Mouse (Mus musculus): Measurements from ENCODE around the gene Rsad1. TPM values are rescaled to one million over a fixed set of nuclear protein-coding genes. Genes with fewer than 3 reads are reported as not detected.

Rsad1 gene
- polyA plus RNA-seq, 1 experiment from 2014 or later, result 2.0 TPM

- no peak for ATAC-seq
- peaks cover 14% of the 10 kb centered on the region for H3K27me3 ChIP-seq (replicated peaks)
- H3K36me3 ChIP-seq, result no peaks in the 10 kb centered on the region; the same call in 1 of the 2 replicates
- no peak overlapping the region for H3K27ac ChIP-seq
- no peaks in the 10 kb centered on the region for H3K9me3 ChIP-seq (replicated peaks)
- 22% methylated on average over 9 of the region's 9 CpGs for WGBS (ENCODE audit: insufficient replicate concordance)
- no peak overlapping the region for H3K4me3 ChIP-seq
- no peak overlapping the region for H3K9ac ChIP-seq
- no peak overlapping the region for H3K4me2 ChIP-seq
- H3K4me1 ChIP-seq, result 0 out of 2 replicates have a peak, but pooled peaks cover 15% of the 10 kb centered on the region
Measured at GRCm38 (mm10) chr11:94570612-94571011, 21.6 kb upstream of the Rsad1 start.

- 65% methylated on average over 7 of the region's 7 CpGs for WGBS (ENCODE audit: insufficient replicate concordance)
- Histone ChIP-seq H3K4me1 (peaks cover 30% of the 10 kb centered on the region), H3K27ac (no peak overlapping the region), H3K4me2 (no peak overlapping the region), H3K27me3 (replicated peaks) (peaks cover 43% of the 10 kb centered on the region), H3K9ac (no peak overlapping the region), H3K4me3 (no peak overlapping the region), H3K9me3 (replicated peaks) (no peaks in the 10 kb centered on the region), H3K36me3 (no peaks in the 10 kb centered on the region; the same call in 1 of the 2 replicates)
- no peak for ATAC-seq
Measured at GRCm38 (mm10) chr11:94567326-94567725, 18.3 kb upstream of the Rsad1 start.

GRCm38 (mm10) chr11:94566534-94566933 is 17.5 kb upstream of the Rsad1 start:
- ATAC-seq, result 0 out of 2 replicates have a peak, but pooled peaks have one; percentile 24
- WGBS (ENCODE audit: insufficient replicate concordance), result 52% methylated on average over 6 of the region's 6 CpGs
- peaks cover 43% of the 10 kb centered on the region for H3K27me3 ChIP-seq (replicated peaks)

GRCm38 (mm10) chr11:94565151-94565479 is 16.1 kb upstream of the Rsad1 start:
- no peak for ATAC-seq

More at GRCm38 (mm10) chr11:94566534-94566933, 17.5 kb upstream of the Rsad1 start:
- Histone ChIP-seq H3K4me1 (peaks cover 30% of the 10 kb centered on the region), H3K4me2 (no peak overlapping the region), H3K9me3 (replicated peaks) (no peaks in the 10 kb centered on the region), H3K4me3 (no peak overlapping the region), H3K27ac (no peak overlapping the region), H3K36me3 (no peaks in the 10 kb centered on the region; the same call in 1 of the 2 replicates), H3K9ac (no peak overlapping the region)

GRCm38 (mm10) chr11:94564437-94565150 is 15.5 kb upstream of the Rsad1 start, which contains the start of gene Chad:
TSS of gene Chad (plus strand) at chr11:94565047.
- H3K4me3 ChIP-seq, result peak within 1 kb of the TSS; percentile 25
- no peaks in the 10 kb centered on the region for H3K9me3 ChIP-seq (replicated peaks)
- WGBS (ENCODE audit: insufficient replicate concordance), result 3% methylated on average over 35 of the region's 35 CpGs
- no peak within 1 kb of the TSS for H3K27ac ChIP-seq
- peaks cover 43% of the 10 kb centered on the region for H3K27me3 ChIP-seq (replicated peaks)
- H3K9ac ChIP-seq, result no peak within 1 kb of the TSS
- H3K36me3 ChIP-seq, result no peaks in the 10 kb centered on the region; the same call in 1 of the 2 replicates
- H3K4me2 ChIP-seq, result peak within 1 kb of the TSS; percentile 59
- 0 out of 2 replicates have a peak, but pooled peaks have one; percentile 5 for ATAC-seq
- peaks cover 22% of the 10 kb centered on the region for H3K4me1 ChIP-seq

More at GRCm38 (mm10) chr11:94565151-94565479, 16.1 kb upstream of the Rsad1 start:
- Histone ChIP-seq H3K9ac (no peak overlapping the region), H3K4me3 (peak overlapping the region; percentile 25; the same call in 1 of the 2 replicates), H3K36me3 (no peaks in the 10 kb centered on the region; the same call in 1 of the 2 replicates), H3K9me3 (replicated peaks) (no peaks in the 10 kb centered on the region), H3K27me3 (replicated peaks) (peaks cover 43% of the 10 kb centered on the region), H3K27ac (no peak overlapping the region), H3K4me1 (peaks cover 22% of the 10 kb centered on the region), H3K4me2 (peak overlapping the region; percentile 59)
- 21% methylated on average over 16 of the region's 16 CpGs for WGBS (ENCODE audit: insufficient replicate concordance)

GRCm38 (mm10) chr11:94563821-94564220 is 14.8 kb upstream of the Rsad1 start:
- Histone ChIP-seq H3K4me2 (peak overlapping the region; percentile 59), H3K4me1 (peaks cover 22% of the 10 kb centered on the region), H3K4me3 (no peak overlapping the region), H3K27me3 (replicated peaks) (peaks cover 43% of the 10 kb centered on the region), H3K9ac (no peak overlapping the region), H3K27ac (no peak overlapping the region), H3K9me3 (replicated peaks) (no peaks in the 10 kb centered on the region), H3K36me3 (no peaks in the 10 kb centered on the region)
- 28% methylated on average over 5 of the region's 5 CpGs for WGBS (ENCODE audit: insufficient replicate concordance)
- no peak for ATAC-seq

GRCm38 (mm10) chr11:94563383-94563782 is 14.3 kb upstream of the Rsad1 start:
- Histone ChIP-seq H3K4me1 (peaks cover 22% of the 10 kb centered on the region), H3K36me3 (no peaks in the 10 kb centered on the region), H3K4me3 (no peak overlapping the region), H3K4me2 (no peak overlapping the region), H3K9ac (no peak overlapping the region), H3K9me3 (replicated peaks) (no peaks in the 10 kb centered on the region), H3K27ac (no peak overlapping the region), H3K27me3 (replicated peaks) (peaks cover 43% of the 10 kb centered on the region)
- 80% methylated on average over 5 of the region's 5 CpGs for WGBS (ENCODE audit: insufficient replicate concordance)
- no peak for ATAC-seq

GRCm38 (mm10) chr11:94558226-94558625 is 9.2 kb upstream of the Rsad1 start:
- 49% methylated on average over 3 of the region's 3 CpGs for WGBS (ENCODE audit: insufficient replicate concordance)

GRCm38 (mm10) chr11:94550442-94550744 is 1.3 kb upstream of the Rsad1 start:
- no peak overlapping the region for H3K27ac ChIP-seq
- H3K36me3 ChIP-seq, result no peaks in the 10 kb centered on the region
- no peak overlapping the region for H3K4me3 ChIP-seq
- no peaks in the 10 kb centered on the region for H3K9me3 ChIP-seq (replicated peaks)
- no peak overlapping the region for H3K9ac ChIP-seq
- peaks cover 17% of the 10 kb centered on the region for H3K4me1 ChIP-seq
- 60% methylated on average over 5 of the region's 5 CpGs for WGBS (ENCODE audit: insufficient replicate concordance)
- H3K27me3 ChIP-seq (replicated peaks), result no peaks in the 10 kb centered on the region
- ATAC-seq, result no peak
- H3K4me2 ChIP-seq, result no peak overlapping the region

More at GRCm38 (mm10) chr11:94558226-94558625, 9.2 kb upstream of the Rsad1 start:
- Histone ChIP-seq H3K9ac (no peak overlapping the region), H3K9me3 (replicated peaks) (no peaks in the 10 kb centered on the region), H3K4me1 (no peaks in the 10 kb centered on the region), H3K27ac (no peak overlapping the region), H3K36me3 (no peaks in the 10 kb centered on the region), H3K27me3 (replicated peaks) (peaks cover 6% of the 10 kb centered on the region), H3K4me3 (no peak overlapping the region), H3K4me2 (no peak overlapping the region)
- no peak for ATAC-seq

- H3K27me3 ChIP-seq (replicated peaks), result no peaks in the 10 kb centered on the region
- no peak overlapping the region for H3K27ac ChIP-seq
- H3K36me3 ChIP-seq, result no peaks in the 10 kb centered on the region
- peak; percentile 17; the same call in 1 of the 2 replicates for ATAC-seq
- no peak overlapping the region for H3K4me3 ChIP-seq
- H3K9me3 ChIP-seq (replicated peaks), result no peaks in the 10 kb centered on the region
- H3K4me2 ChIP-seq, result peak overlapping the region; percentile 90
- H3K4me1 ChIP-seq, result peaks cover 17% of the 10 kb centered on the region
- WGBS (ENCODE audit: insufficient replicate concordance), result 43% methylated on average over 10 of the region's 10 CpGs
- 0 out of 2 replicates have a peak overlapping the region, but pooled peaks have one; percentile 68 for H3K9ac ChIP-seq
Measured at GRCm38 (mm10) chr11:94549691-94550441, 811 bp upstream of the Rsad1 start.

GRCm38 (mm10) chr11:94548041-94548784 is 842 bp downstream of the Rsad1 start:
- Histone ChIP-seq H3K36me3 (no peaks in the 10 kb centered on the region), H3K4me3 (peak overlapping the region; percentile 62), H3K4me1 (peaks cover 17% of the 10 kb centered on the region), H3K27me3 (replicated peaks) (no peaks in the 10 kb centered on the region), H3K4me2 (peak overlapping the region; percentile 90), H3K9ac (peak overlapping the region; percentile 68), H3K9me3 (replicated peaks) (no peaks in the 10 kb centered on the region), H3K27ac (0 out of 2 replicates have a peak overlapping the region, but pooled peaks have one; percentile 52)
- peak; percentile 7; the same call in 1 of the 2 replicates for ATAC-seq
- 10% methylated on average over 24 of the region's 24 CpGs for WGBS (ENCODE audit: insufficient replicate concordance)
